Mouse (Mus musculus) spleen, adult 2 months (tissue): ENCODE results near the gene Dusp27.

Experiments
- CTCF ChIP-seq: fragments of 200-500 bp; IDR thresholded peaks from 2 replicates; pipeline ENCODE4 v1.5.1; 2011; ENCODE audit warnings: mild to moderate bottlenecking, inconsistent platforms; ENCODE audit not compliant: insufficient read depth, insufficient read length, insufficient replicate concordance; ENCODE audit errors: extremely low read depth
- POLR2A ChIP-seq: fragments of 200-500 bp; IDR thresholded peaks from 2 replicates; pipeline ENCODE4 v1.6.1; 2011; ENCODE audit warnings: low read depth, low read length, inconsistent platforms

DNA sequence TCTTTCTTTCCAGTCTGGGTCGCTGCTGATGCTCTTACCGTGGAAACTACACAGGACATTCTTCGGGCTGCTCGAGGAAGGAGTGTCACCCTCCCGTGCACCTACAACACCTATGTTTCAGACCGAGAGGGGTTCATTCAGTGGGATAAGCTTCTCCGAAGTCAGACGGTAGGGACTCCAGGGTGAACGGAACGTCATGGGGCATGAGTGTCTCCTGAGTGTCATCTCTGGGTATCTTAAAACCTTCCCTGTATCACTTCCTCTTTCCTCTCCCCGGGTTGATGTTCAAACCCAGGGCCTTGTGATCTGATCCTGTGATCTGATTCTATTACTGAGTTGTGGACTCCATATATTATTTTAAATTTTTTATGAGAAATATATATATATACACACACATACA, 18.9 kb upstream of the Dusp27 start:
- TF ChIP-seq POLR2A: no peak
- no peak for TF ChIP-seq CTCF
